Mouse (Mus musculus): ENCODE data around the gene Akap12. TPM values are rescaled to one million over a fixed set of nuclear protein-coding genes. Genes with fewer than 3 reads are reported as not detected.

Gene Akap12
- polyA plus RNA-seq (2017; shearing (Covaris generic)): 4.2 TPM

GRCm38 (mm10) chr10:4266041-4266930, at the start of gene Akap12:
Akap12 (plus strand) TSS chr10:4266380.

GRCm38 (mm10) chr10:4387701-4388383, 121.7 kb downstream of the Akap12 start, which contains the start of gene Zbtb2:
Zbtb2 (minus strand) TSS chr10:4388108.

Other genes with a start within 250 kb of the Akap12 start
- gene Zbtb2, start 121.7 kb downstream of the Akap12 start, polyA plus RNA-seq (2017; shearing (Covaris generic)): 51.5 TPM
- gene Rmnd1, start 166.0 kb downstream of the Akap12 start, polyA plus RNA-seq (2017; shearing (Covaris generic)): 29.5 TPM
- 11.1 TPM for gene Armt1, start 166.1 kb downstream of the Akap12 start, polyA plus RNA-seq (2017; shearing (Covaris generic))
- not detected for gene Ccdc170, start 216.1 kb downstream of the Akap12 start, polyA plus RNA-seq (2017; shearing (Covaris generic))

Data from effector memory CD4-positive, alpha-beta T cell, adult 7 months (primary cell).